Mouse (Mus musculus) cerebellum, postnatal 14 days (tissue): ENCODE results near the gene Gm26566.
A peak's percentile ranks its signal among the peaks of the same experiment; 100 is the strongest.
"Not testable (repeated sequence)": the region's sequence is repeated elsewhere in the genome, so short reads cannot be mapped to it uniquely, and the experiment has no call there.

Experiments used
- DNase-seq, 2 experiments: peaks; one replicate each; pipeline ENCODE4 v3.0.0; 2021; ENCODE audit warnings: mixed read lengths in 2 of 2

Gene Gm26566

DNA sequence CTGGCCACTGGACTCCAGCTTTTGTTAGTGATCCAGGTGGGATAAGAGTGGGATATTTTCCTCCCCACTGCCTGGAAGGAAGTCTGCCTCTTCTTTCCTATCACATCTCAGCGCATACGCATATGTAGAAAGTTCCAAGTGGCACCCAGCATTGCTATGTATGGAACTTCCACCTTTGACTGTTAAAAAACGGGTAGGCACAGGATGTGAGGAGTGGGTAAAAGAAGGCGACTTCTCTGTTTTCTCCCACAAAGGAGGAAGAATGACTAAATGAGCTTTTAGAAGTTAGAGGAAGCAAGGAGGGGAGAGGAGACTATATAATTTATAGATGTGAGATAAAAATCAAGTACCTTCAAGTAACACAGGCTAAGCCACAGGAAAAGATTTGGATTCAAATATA is 19.8 kb downstream of the Gm26566 start:
- no peak for DNase-seq

DNA sequence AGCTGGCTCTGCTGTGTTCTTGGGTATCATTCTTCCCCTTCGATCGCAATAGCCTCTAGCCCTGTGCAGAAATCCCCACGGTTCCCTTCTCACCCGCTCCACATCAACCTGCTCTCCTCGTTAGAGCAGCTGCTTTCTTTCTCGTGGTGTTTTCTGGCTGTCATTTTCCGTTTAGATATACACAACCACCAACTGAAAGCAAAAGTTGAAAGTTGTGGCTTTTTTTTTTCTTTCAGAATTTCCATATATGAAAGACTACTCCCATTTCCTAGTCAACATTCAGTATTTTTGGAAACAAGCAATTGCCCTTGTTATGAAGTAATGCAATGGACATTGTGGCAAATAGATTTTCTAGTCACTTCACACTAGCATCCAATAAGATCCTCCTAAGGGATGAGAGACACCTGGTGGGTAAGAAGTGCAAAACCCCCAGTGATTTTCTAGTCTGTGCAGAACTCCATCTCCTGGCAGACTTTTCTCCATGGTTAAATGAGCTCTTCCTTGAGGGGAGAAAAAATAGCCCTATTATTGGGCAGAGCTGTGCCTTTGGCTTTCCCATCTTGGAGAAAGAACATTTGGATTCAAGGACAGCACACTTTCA is 21.3 kb downstream of the Gm26566 start:
- no peak for DNase-seq

DNA sequence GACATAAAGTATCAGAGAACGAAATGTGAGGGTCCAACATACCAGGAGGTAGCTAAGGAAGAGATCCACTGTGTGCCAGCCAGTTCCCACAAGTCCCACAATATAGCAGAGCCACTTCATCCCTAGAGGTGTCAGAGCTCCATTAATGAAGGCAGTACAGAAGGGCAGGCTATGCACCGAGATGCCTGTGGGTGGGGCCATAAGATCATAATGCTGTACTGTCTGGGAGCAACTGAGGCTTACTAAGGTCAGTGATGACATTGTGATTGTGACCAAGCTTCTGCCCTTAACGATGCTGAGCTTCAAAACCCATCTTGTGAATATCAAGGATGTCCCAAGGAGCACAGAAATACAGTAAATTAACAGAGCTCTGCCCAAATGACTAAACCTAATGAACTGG is 22.6 kb downstream of the Gm26566 start:
- DNase-seq: no peak

DNA sequence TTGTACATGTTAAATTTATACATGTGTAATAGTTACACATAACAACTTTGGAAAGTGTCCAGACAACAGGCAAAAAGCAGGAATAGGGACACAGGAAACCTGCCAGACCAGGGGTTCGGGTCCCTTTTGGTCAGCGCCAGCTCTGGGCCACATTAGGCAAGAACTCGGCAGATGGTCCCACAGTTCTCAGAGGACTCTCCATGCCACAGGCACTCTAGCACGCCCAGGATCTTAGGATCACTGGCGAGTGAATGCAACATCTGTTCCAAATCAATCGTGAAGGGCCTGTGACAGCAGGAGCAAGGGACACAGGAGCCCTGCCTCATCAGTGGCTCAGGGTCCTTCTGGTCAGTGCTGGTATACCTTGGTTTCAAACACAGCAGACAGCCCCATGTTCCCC is 28.3 kb downstream of the Gm26566 start:
- DNase-seq: no peak

DNA sequence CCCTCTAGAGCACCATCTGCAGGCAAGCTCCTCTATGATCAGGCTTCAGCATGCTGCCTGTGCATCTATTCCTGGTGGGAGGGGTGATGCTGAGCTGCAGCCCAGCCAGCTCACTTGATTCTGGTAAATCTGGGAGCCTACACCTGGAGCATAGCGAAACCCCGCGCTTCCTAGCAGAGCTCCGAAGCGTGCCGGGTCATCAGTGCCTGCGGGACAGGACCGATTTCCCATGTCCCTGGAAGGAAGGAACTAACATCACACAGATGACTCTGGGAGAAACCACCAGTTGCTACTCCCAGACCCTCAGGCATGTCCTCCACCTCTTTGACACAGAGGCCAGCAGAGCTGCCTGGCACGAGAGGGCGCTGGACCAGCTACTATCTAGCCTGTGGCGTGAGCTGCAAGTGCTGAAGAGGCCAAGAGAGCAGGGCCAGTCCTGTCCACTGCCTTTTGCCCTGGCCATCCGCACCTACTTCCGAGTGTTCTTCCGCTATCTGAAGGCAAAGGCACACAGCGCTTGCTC is 33.3 kb downstream of the Gm26566 start, which contains the start of gene Gm13271:
Gm13271 (plus strand) TSS at position 51 of the 523 bp plus-strand sequence.
- peak; percentile 72 to 74 for DNase-seq

DNA sequence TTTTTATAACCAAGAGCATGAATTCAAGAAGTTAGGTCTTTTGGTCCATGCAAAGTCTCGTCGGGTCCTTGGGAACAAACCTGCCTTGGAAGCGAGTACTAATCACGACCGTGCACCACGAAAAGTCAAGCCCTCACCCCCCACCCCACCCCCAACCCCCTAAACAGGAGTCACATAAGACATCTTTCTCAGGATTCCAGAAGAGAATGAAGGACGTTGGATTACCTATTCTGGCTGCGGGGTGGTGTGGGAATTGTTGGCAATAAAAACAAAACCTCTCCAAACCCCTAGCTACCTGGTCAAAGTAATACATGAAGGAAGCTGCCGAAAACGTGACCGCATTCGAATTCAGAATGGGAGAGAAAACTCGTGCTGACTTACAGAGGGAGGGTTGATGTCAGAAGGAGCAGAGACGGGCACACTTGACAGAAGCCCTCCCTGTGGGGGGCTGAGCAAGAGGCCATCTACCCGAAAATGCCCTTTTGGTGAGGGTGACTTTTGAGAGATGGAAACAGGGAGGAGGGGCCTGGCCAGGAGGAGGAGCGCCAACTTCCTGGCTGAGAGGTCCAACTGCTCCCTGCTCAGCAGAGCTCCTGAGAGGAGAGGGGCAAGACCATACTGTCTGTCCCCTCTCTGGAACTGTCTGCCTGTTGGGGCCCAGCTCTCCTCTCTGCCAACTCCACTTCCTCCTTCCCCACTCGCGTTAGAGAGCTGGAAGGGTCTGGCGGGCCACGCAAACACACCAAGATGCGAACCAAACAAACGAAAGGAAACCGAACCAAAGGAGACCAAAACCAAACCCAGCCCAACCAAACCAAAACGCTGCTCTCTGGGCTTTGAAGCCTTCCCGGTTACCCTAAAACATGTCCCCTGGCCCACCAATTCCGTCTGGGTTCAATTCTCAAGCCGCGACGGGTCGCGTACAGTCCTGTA is 35.2 kb downstream of the Gm26566 start:
- DNase-seq: peak in 1 of 2 experiments; percentile 18

DNA sequence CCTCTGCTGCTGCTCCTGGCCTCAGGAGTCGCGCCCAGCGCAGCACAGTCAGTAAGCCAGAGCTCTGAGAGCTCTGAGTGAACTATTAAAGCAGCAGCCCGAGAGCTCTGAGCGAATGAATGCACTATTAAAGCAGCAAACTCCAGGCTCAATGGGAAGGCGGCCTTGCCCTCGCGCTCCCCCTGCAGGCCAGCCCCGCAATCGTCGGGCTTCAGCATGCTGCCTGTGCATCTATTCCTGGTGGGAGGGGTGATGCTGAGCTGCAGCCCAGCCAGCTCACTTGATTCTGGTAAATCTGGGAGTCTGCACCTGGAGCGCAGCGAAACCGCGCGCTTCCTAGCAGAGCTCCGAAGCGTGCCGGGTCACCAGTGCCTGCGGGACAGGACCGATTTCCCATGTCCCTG is 36.0 kb downstream of the Gm26566 start:
- DNase-seq: peak; percentile 87 to 88

DNA sequence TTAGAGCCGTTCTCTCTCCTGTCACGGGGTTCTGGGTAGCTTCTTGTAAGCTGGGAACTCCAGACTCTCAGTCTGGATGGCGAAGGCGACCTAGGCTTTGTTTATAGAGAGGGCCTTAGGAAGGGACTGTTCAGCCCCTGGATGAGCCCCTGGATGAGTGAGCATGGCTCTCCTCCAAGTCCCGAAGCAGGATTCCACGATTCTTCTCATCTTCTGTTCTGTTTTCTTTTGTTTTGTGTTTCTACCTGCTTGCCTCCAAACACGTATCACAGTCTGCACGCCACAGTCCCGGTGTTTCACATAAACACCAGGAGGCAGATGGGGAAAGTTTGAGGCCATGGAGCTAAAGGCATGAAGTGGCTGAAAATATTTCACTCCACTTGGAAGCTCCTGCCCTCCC is 37.1 kb downstream of the Gm26566 start:
- not testable (repeated sequence) for DNase-seq

DNA sequence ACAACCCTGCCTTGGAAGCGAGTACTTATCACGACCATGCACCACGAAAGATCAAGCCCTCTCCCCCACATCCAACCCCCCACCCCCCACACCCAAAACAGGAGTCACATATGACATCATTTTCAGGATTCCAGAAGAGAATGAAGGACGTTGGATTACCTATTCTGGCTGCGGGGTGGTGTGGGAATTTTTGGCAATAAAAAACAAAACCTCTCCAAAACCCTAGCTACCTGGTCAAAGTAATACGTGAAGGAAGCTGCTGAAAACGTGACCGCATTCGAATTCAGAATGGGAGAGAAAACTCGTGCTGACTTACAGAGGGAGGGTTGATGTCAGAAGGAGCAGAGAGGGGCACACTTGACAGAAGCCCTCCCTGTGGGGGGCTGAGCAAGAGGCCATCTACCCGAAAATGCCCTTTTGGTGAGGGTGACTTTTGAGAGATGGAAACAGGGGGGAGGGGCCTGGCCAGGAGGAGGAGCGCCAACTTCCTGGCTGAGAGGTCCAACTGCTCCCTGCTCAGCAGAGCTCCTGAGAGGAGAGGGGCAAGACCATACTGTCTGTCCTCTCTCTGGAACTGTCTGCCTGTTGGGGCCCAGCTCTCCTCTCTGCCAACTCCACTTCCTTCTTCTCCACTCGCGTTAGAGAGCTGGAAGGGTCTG is 38.1 kb downstream of the Gm26566 start, which contains the start of gene Gm13283:
Gm13283 (plus strand) TSS at position 510 of the 659 bp plus-strand sequence.
- peak; percentile 30 to 41 for DNase-seq

DNA sequence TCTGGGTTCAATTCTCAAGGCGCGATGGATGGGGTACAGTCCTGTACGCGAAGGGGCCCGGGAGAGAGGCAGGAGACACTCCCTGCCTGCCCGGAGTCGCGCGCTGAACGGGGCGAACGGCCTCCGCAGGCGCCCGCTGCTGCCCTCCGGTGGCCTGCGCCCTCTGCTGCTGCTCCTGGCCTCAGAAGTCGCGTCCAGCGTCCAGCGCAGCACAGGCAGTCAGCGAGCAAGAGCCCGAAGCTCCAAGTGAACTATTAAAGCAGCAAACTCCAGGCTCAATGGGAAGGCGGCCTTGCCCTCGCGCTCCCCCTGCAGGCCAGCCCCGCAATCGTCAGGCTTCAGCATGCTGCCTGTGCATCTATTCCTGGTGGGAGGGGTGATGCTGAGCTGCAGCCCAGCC is 38.8 kb downstream of the Gm26566 start:
- DNase-seq: peak; percentile 54 to 59

DNA sequence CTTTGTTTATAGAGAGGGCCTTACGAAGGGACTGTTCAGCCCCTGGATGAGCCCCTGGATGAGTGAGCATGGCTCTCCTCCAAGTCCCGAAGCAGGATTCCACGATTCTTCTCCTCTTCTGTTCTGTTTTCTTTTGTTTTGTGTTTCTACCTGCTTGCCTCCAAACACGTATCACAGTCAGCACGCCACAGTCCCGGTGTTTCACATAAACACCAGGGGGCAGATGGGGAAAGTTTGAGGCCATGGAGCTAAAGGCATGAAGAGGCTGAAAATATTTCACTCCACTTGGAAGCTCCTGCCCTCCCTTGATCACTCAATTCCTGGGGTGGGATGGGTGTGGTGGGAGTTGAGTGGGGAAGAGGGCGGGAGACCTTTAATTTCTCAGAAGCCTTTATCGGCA is 40.2 kb downstream of the Gm26566 start:
- DNase-seq: peak; percentile 70 to 72

DNA sequence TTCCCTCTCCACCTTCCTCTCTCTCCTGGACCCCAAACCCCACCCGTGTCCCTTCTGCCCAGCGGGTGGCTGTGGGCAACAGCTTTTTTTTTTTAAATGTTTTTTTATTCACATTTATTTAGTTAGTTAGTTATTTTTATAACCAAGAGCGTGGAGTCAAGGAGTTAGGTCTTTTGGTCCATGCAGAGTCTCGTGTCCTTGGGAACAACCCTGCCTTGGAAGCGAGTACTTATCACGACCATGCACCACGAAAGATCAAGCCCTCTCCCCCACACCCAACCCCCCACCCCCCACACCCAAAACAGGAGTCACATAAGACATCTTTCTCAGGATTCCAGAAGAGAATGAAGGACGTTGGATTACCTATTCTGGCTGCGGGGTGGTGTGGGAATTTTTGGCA is 40.7 kb downstream of the Gm26566 start:
- DNase-seq: peak in 1 of 2 experiments; percentile 23

DNA sequence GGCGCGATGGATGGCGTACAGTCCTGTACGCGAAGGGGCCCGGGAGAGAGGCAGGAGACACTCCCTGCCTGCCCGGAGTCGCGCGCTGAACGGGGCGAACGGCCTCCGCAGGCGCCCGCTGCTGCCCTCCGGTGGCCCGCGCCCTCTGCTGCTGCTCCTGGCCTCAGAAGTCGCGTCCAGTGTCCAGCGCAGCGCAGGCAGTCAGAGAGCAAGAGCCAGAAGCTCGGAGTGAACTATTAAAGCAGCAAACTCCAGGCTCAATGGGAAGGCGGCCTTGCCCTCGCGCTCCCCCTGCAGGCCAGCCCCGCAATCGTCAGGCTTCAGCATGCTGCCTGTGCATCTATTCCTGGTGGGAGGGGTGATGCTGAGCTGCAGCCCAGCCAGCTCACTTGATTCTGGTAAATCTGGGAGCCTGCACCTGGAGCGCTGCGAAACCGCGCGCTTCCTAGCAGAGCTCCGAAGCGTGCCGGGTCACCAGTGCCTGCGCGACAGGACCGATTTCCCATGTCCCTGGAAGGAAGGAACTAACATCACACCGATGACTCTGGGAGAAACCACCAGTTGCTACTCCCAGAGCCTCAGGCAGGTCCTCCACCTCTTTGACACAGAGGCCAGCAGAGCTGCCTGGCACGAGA is 41.9 kb downstream of the Gm26566 start:
- peak; percentile 21 to 33 for DNase-seq
